Mouse (Mus musculus) B cell, adult (primary cell): ENCODE results near the gene Gm49354. TPM values are rescaled to one million over a fixed set of nuclear protein-coding genes. Genes with fewer than 3 reads are reported as not detected.

Experiments
- total RNA-seq: library from RNA; stranded (reverse); gene quantifications from 4 replicates; pipeline ENCODE4 v1.2.4, GENCODE M21; 2023; ENCODE audit not compliant: inconsistent age

The Gm49354 gene
- not detected in 4 replicates for total RNA-seq

GRCm38 (mm10) chr13:59782145-59782544, at the start of gene Gm49354:
Gene Gm49354, minus strand, starts transcription at chr13:59782245.

GRCm38 (mm10) chr13:59822507-59823462, 40.7 kb upstream of the Gm49354 start, which contains the start of gene Tut7:
Gene Tut7, minus strand, starts transcription at chr13:59823147.

GRCm38 (mm10) chr13:59769296-59770163, 12.5 kb downstream of the Gm49354 start, which contains the start of gene Isca1:
Gene Isca1, minus strand, starts transcription at chr13:59769810.

GRCm38 (mm10) chr13:59746711-59747110, 35.3 kb downstream of the Gm49354 start, which contains the start of gene 1700014D04Rik:
Gene 1700014D04Rik, minus strand, starts transcription at chr13:59746752.

GRCm38 (mm10) chr13:59731652-59732051, 50.4 kb downstream of the Gm49354 start, which contains the start of gene Spata31d1d:
Gene Spata31d1d, minus strand, starts transcription at chr13:59731752.

DNA sequence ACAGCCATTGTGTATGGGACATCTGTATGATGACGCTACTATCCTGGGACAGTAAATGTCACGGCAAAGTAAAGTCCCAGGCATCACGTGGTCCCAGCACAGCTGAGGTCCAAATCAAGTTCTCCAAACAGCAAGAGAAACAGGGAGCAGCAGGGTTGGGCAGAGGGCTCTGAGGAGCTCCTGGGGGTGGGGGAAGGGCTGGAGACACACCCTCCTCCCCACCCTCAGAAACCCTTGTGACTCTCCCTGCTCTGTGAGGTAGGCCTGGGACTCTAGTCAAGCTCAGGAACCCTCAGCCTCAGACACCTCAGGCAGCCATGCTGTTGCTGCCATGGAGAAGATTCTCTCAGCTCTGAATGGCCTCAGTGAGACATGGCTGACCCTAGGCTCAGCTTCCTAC, 70.1 kb downstream of the Gm49354 start, which contains the start of gene Spata31d1b:
Gene Spata31d1b, plus strand, starts transcription at position 301 of the 400 bp plus-strand sequence.

GRCm38 (mm10) chr13:59710230-59710629, 71.8 kb downstream of the Gm49354 start, which contains the start of gene Spata31d1a:
Gene Spata31d1a, minus strand, starts transcription at chr13:59710330.

Other genes starting within 250 kb of the Gm49354 start
- 50.1 to 58.1 TPM (median 52.2 TPM) in 4 replicates for gene Agtpbp1, start 197.0 kb downstream of the Gm49354 start, total RNA-seq
- gene Naa35, start 197.0 kb downstream of the Gm49354 start, total RNA-seq, result 64.0 to 86.5 TPM (median 78.1 TPM) in 4 replicates
- gene Golm1, start 106.4 kb downstream of the Gm49354 start, total RNA-seq, result 23.7 to 26.3 TPM (median 25.1 TPM) in 4 replicates
- gene 4921517D22Rik, start 88.1 kb downstream of the Gm49354 start, total RNA-seq, result not detected in 4 replicates
- gene Spata31d1a, start 71.9 kb downstream of the Gm49354 start, total RNA-seq, result not detected in 4 replicates
- gene Spata31d1b, start 70.0 kb downstream of the Gm49354 start, total RNA-seq, result not detected in 4 replicates
- gene Spata31d1d, start 50.5 kb downstream of the Gm49354 start, total RNA-seq, result not detected in 4 replicates
- gene 1700014D04Rik, start 35.5 kb downstream of the Gm49354 start, total RNA-seq, result 0.70 TPM in 1 of 4 replicates, not detected in the others
- gene Isca1, start 12.4 kb downstream of the Gm49354 start, total RNA-seq, result 86.8 to 92.3 TPM (median 91.0 TPM) in 4 replicates
- gene Tut7, start 40.9 kb upstream of the Gm49354 start, total RNA-seq, result 234 to 279 TPM (median 245 TPM) in 4 replicates